Comparison of ENCODE assay signal across 8 mouse cellular contexts in the genomic region with DNA sequence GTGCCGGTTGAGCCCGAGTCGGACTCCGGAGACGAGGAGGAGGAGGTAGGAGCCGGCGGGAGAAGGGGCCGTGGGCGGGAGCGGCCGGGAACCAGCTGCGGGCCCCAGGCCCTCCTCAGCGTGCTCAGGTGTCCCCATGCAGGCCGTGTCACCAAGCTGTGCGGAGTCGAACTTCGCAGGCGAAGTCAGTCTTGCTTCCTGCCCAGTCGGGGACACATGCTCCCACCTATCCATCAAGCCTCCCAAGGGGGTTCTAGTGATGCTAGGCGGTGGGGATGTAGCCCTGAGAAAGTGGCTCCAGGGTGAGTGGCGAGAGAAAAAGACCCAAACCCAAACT. TPM values are rescaled to one million over a fixed set of nuclear protein-coding genes. Genes with fewer than 3 reads are reported as not detected.
A peak's percentile ranks its signal among the peaks of the same experiment; 100 is the strongest.
DNase-seq lines count a peak whose midpoint lies in the region; ATAC-seq and TF ChIP-seq lines count a peak whose summit lies in the region.

No protein-coding gene starts in this region.

- peaks cover 2% of the 10 kb centered on the region; the same call in 1 of the 2 replicates for H3K36me3 ChIP-seq in heart, adult 2 months (ENCODE audit: control insufficient read depth, insufficient read depth, low read length)
- H3K36me3 ChIP-seq in C2C12 (ENCODE audit: control insufficient read depth, insufficient read depth), result peaks cover 39% of the 10 kb centered on the region
- peaks cover 26% of the 10 kb centered on the region for H3K36me3 ChIP-seq in forebrain, embryonic 12.5 days (replicated peaks)
- H3K36me3 ChIP-seq in liver, embryonic 14.5 days (replicated peaks; ENCODE audit: control insufficient read depth, insufficient read depth, low read depth), result peaks cover 18% of the 10 kb centered on the region

- peak overlapping the region; percentile 96 for H3K4me2 ChIP-seq in forebrain, embryonic 12.5 days
- peak overlapping the region; percentile 94 for H3K4me2 ChIP-seq in liver, embryonic 14.5 days (ENCODE audit: low read depth)

- peaks cover 5% of the 10 kb centered on the region for H3K4me1 ChIP-seq in heart, adult 2 months (ENCODE audit: control insufficient read depth, insufficient read depth, low read length)
- H3K4me1 ChIP-seq in forebrain, embryonic 12.5 days, result peaks cover 20% of the 10 kb centered on the region
- peaks cover 11 to 17% of the 10 kb centered on the region in 2 experiments; a peak in 3 of 4 replicates for H3K4me1 ChIP-seq in liver, embryonic 14.5 days (replicated peaks; ENCODE audit: control insufficient read depth in 2 of 2, insufficient read depth in 2 of 2, low read length in 1 of 2)

- ATAC-seq in forebrain, embryonic 12.5 days (ENCODE audit: low FRiP score), result peak; percentile 84
- ATAC-seq in liver, embryonic 14.5 days (ENCODE audit: insufficient read depth), result peak; percentile 70

- 0% methylated on average over 21 of the region's 21 CpGs for WGBS in heart, adult 2 months
- WGBS in forebrain, embryonic 12.5 days, result under 1% methylated on average over 21 of the region's 21 CpGs
- WGBS in liver, embryonic 14.5 days (ENCODE audit: insufficient replicate concordance), result 1% methylated on average over 21 of the region's 21 CpGs

- H3K79me2 ChIP-seq in heart, adult 2 months (replicated peaks; ENCODE audit: control insufficient read depth, insufficient read depth, low read length), result 0 out of 2 replicates have a peak, but pooled peaks cover 4% of the 10 kb centered on the region
- peaks cover 48% of the 10 kb centered on the region for H3K79me2 ChIP-seq in C2C12 (ENCODE audit: control insufficient read depth, insufficient read depth)

- H3K27ac ChIP-seq in heart, adult 2 months, result peak overlapping the region; percentile 75
- H3K27ac ChIP-seq in forebrain, embryonic 12.5 days, result peak overlapping the region; percentile 47; the same call in 1 of the 2 replicates
- H3K27ac ChIP-seq in liver, embryonic 14.5 days, result peak overlapping the region; percentile 32; the same call in 1 of the 2 replicates

- TF ChIP-seq POLR2A in heart, adult 2 months (IDR thresholded peaks at IDR 0.05; ENCODE audit: insufficient read depth, low read depth, low read length), result no peak

- no peak for TF ChIP-seq CTCF in heart, adult 2 months (IDR thresholded peaks at IDR 0.05)
- no peak for TF ChIP-seq CTCF in C2C12 (IDR thresholded peaks at IDR 0.05; ENCODE audit: control insufficient read depth, insufficient read depth, insufficient read length)
- no peak for TF ChIP-seq CTCF in liver, embryonic 14.5 days (IDR thresholded peaks at IDR 0.05; ENCODE audit: low read depth)

- peaks cover 37% of the 10 kb centered on the region for H3K79me3 ChIP-seq in C2C12 (ENCODE audit: low read depth)

- peak overlapping the region; percentile 92 for H3ac ChIP-seq in C2C12 (ENCODE audit: control insufficient read depth, insufficient read length, low read depth)

- H3K9me3 ChIP-seq in forebrain, embryonic 12.5 days, result no peaks in the 10 kb centered on the region
- no peaks in the 10 kb centered on the region for H3K9me3 ChIP-seq in liver, embryonic 14.5 days (ENCODE audit: control insufficient read depth, low read length)

- H3K4me3 ChIP-seq in heart, adult 2 months, result peak overlapping the region; percentile 79
- H3K4me3 ChIP-seq in C2C12 (ENCODE audit: insufficient read depth, poor library complexity, severe bottlenecking), result peak overlapping the region; percentile 96
- peak overlapping the region; percentile 88 for H3K4me3 ChIP-seq in forebrain, embryonic 12.5 days (replicated peaks)
- peak overlapping the region; percentile 84 to 92 for H3K4me3 ChIP-seq in liver, embryonic 14.5 days (ENCODE audit: insufficient read depth in 1 of 2, low read depth in 2 of 2, low read length in 2 of 2)

- H3K27me3 ChIP-seq in heart, adult 2 months (ENCODE audit: control insufficient read depth, insufficient read depth, low read length), result no peaks in the 10 kb centered on the region
- H3K27me3 ChIP-seq in C2C12 (ENCODE audit: control insufficient read depth, insufficient read depth, insufficient read length), result no peaks in the 10 kb centered on the region
- H3K27me3 ChIP-seq in forebrain, embryonic 12.5 days, result no peaks in the 10 kb centered on the region
- H3K27me3 ChIP-seq in liver, embryonic 14.5 days (ENCODE audit: control insufficient read depth, insufficient read depth, low read length), result no peaks in the 10 kb centered on the region

- intact Hi-C loops in heart, adult 2 months (cut with DNase I), result loop anchor here (1.0 to 5.0 kb wide), 2 partner anchors 19 to 37 kb away; a partner anchor contains a TSS

- DNase-seq in heart, adult 2 months, result no peak
- no peak for DNase-seq in heart, adult 11 months
- DNase-seq in liver, embryonic 14.5 days (ENCODE audit: low read depth in 3 of 3, low spot score in 3 of 3), result no peak
- DNase-seq in adrenal gland, adult 2 months, result no peak
- DNase-seq in left cerebral cortex, adult 18-20 months (ENCODE audit: low spot score in 2 of 2), result no peak
- DNase-seq in cerebellum, postnatal 4 days (ENCODE audit: low spot score in 2 of 2), result no peak

- H3K9ac ChIP-seq in heart, adult 2 months (ENCODE audit: low read depth, low read length), result peak overlapping the region; percentile 59
- H3K9ac ChIP-seq in forebrain, embryonic 12.5 days, result peak overlapping the region; percentile 77
- H3K9ac ChIP-seq in liver, embryonic 14.5 days (replicated peaks), result peak overlapping the region; percentile 80

- TF ChIP-seq EP300 in heart, adult 2 months (IDR thresholded peaks at IDR 0.05; ENCODE audit: insufficient read depth, low read depth, low read length), result no peak
- TF ChIP-seq EP300 in liver, embryonic 14.5 days (IDR thresholded peaks at IDR 0.05; ENCODE audit: low read depth), result no peak

TF ChIP-seq in C2C12, 6 proteins besides CTCF, POLR2A, EP300 and RAD21:
- TF ChIP-seq USF1 (IDR thresholded peaks at IDR 0.05; ENCODE audit: low read depth) (no peak), MYOD1 (IDR thresholded peaks at IDR 0.05; ENCODE audit: control insufficient read depth, insufficient read length, low read depth) (no peak), FOSL1 (IDR thresholded peaks at IDR 0.05; ENCODE audit: insufficient read depth, low read length, poor library complexity, severe bottlenecking) (no peak)

RNA-seq across cellular contexts. Expression of a gene that starts 0.4 kb away (rescaled TPM):
- 10 to 100 TPM; 10.9 to 11.3 TPM for total RNA-seq in heart, adult 2 months (2021)
- polyA plus RNA-seq in heart, adult 2 months (2012; rRNA removed), result 6.9 and 7.7 TPM in 2 replicates
- polyA plus RNA-seq in C2C12 (2012; fragmentation: generic; extraction: Trizol), result 76.4 TPM
- polyA plus RNA-seq in forebrain, embryonic 12.5 days (2016; fragmentation: Nextera tagmentation; extraction: Ambion mirVana), result 55.9 and 56.6 TPM in 2 replicates
- polyA plus RNA-seq in liver, embryonic 14.5 days (2012; rRNA removed), result 26.4 and 39.5 TPM in 2 replicates
- polyA plus RNA-seq in liver, embryonic 14.5 days (2014; fragmentation: Nextera tagmentation; extraction: Ambion mirVana), result 26.5 and 30.2 TPM in 2 replicates
- 10 to 100 TPM; 29.2 to 41.5 TPM for total RNA-seq in adrenal gland, adult 2 months (2021)
- polyA plus RNA-seq in adrenal gland, adult 2 months (2012; rRNA removed), result 28.3 and 31.1 TPM in 2 replicates
- 10 to 100 TPM; 27.8 to 28.6 TPM for total RNA-seq in left cerebral cortex, adult 18-20 months (2021)

RNA-seq across cellular contexts. Expression of a gene that starts 19.3 kb away (rescaled TPM):
- total RNA-seq in heart, adult 2 months (2021), result 10 to 100 TPM; 40.2 to 44.9 TPM
- polyA plus RNA-seq in heart, adult 2 months (2012; rRNA removed), result 27.7 and 34.5 TPM in 2 replicates
- polyA plus RNA-seq in C2C12 (2012; fragmentation: generic; extraction: Trizol), result 53.4 TPM
- polyA plus RNA-seq in forebrain, embryonic 12.5 days (2016; fragmentation: Nextera tagmentation; extraction: Ambion mirVana), result 121 and 125 TPM in 2 replicates
- polyA plus RNA-seq in liver, embryonic 14.5 days (2012; rRNA removed), result 8.8 and 11.4 TPM in 2 replicates
- 15.6 and 17.9 TPM in 2 replicates for polyA plus RNA-seq in liver, embryonic 14.5 days (2014; fragmentation: Nextera tagmentation; extraction: Ambion mirVana)
- 10 to 100 TPM; 61.5 to 91.7 TPM for total RNA-seq in adrenal gland, adult 2 months (2021)
- polyA plus RNA-seq in adrenal gland, adult 2 months (2012; rRNA removed), result 38.8 and 52.7 TPM in 2 replicates
- 10 to 100 TPM; 71.0 to 73.2 TPM for total RNA-seq in left cerebral cortex, adult 18-20 months (2021)

RNA-seq across cellular contexts. Expression of a gene that starts 47.5 kb away (rescaled TPM):
- total RNA-seq in heart, adult 2 months (2021), result 10 to 100 TPM; 37.4 to 39.3 TPM
- polyA plus RNA-seq in heart, adult 2 months (2012; rRNA removed), result 21.9 and 29.1 TPM in 2 replicates
- 15.8 TPM for polyA plus RNA-seq in C2C12 (2012; fragmentation: generic; extraction: Trizol)
- 8.5 and 9.2 TPM in 2 replicates for polyA plus RNA-seq in forebrain, embryonic 12.5 days (2016; fragmentation: Nextera tagmentation; extraction: Ambion mirVana)
- 7.7 and 7.8 TPM in 2 replicates for polyA plus RNA-seq in liver, embryonic 14.5 days (2012; rRNA removed)
- 6.7 and 8.2 TPM in 2 replicates for polyA plus RNA-seq in liver, embryonic 14.5 days (2014; fragmentation: Nextera tagmentation; extraction: Ambion mirVana)
- total RNA-seq in adrenal gland, adult 2 months (2021), result 10 to 100 TPM; 50.2 to 53.6 TPM
- polyA plus RNA-seq in adrenal gland, adult 2 months (2012; rRNA removed), result 29.5 and 31.9 TPM in 2 replicates
- 10 to 100 TPM; 77.2 to 78.9 TPM for total RNA-seq in left cerebral cortex, adult 18-20 months (2021)
